Mouse (Mus musculus) heart, embryonic 14.5 days (tissue): Measurements from ENCODE around the gene Slc12a8. TPM values are rescaled to one million over a fixed set of nuclear protein-coding genes. Genes with fewer than 3 reads are reported as not detected.

Experiments
- ATAC-seq: fragments of 200-750 bp; cut with Nextera tagmentation; 2 replicates; pipeline ENCODE4 v1.8.0; 2017; ENCODE audit warnings: low read depth, moderate TSS enrichment; ENCODE audit not compliant: insufficient number of reproducible peaks, insufficient read depth, low FRiP score
- H3K27ac ChIP-seq, 2 experiments: fragments of 200-500 bp in 1 of 2; fragments of 300-500 bp in 1 of 2; sonication (generic) in 1 of 2; replicated peaks in 1 of 2; 2 replicates each; pipeline ENCODE4 v1.5.1; 2012 to 2014; ENCODE audit warnings: low read depth in 2 of 2, low read length in 2 of 2, control low read depth in 1 of 2, mild to moderate bottlenecking in 1 of 2, mixed read lengths in 1 of 2; ENCODE audit not compliant: control insufficient read depth in 1 of 2, insufficient read depth in 1 of 2
- H3K27me3 ChIP-seq: fragments of 300-500 bp; sonication (generic); 2 replicates; pipeline ENCODE4 v1.6.1; 2014; ENCODE audit warnings: mild to moderate bottlenecking, low read length, control low read depth; ENCODE audit not compliant: control insufficient read depth, insufficient read depth
- H3K36me3 ChIP-seq: fragments of 300-500 bp; sonication (generic); 2 replicates; pipeline ENCODE4 v1.6.1; 2014; ENCODE audit warnings: mild to moderate bottlenecking, control low read depth, low read length, mixed read lengths; ENCODE audit not compliant: control insufficient read depth, insufficient read depth
- H3K4me1 ChIP-seq, 2 experiments: fragments of 200-500 bp in 1 of 2; fragments of 300-500 bp in 1 of 2; sonication (generic) in 1 of 2; 2 replicates each; pipeline ENCODE4 v1.6.1; 2012 to 2014; ENCODE audit warnings: low read length in 2 of 2, control low read depth in 1 of 2, mixed read lengths in 1 of 2; ENCODE audit not compliant: control insufficient read depth in 2 of 2, insufficient read depth in 2 of 2
- H3K4me2 ChIP-seq: fragments of 300-500 bp; sonication (generic); 2 replicates; pipeline ENCODE4 v1.6.1; 2014; ENCODE audit warnings: mild to moderate bottlenecking, low read length
- H3K4me3 ChIP-seq, 2 experiments: fragments of 200-500 bp in 1 of 2; fragments of 300-500 bp in 1 of 2; sonication (generic) in 1 of 2; 2 replicates each; pipeline ENCODE4 v1.5.1; 2012 to 2014; ENCODE audit warnings: low read length in 2 of 2, mild to moderate bottlenecking in 2 of 2, control low read depth in 1 of 2, low read depth in 1 of 2, moderate library complexity in 1 of 2; ENCODE audit not compliant: control insufficient read depth in 1 of 2, insufficient read depth in 1 of 2
- H3K9ac ChIP-seq: fragments of 300-500 bp; sonication (generic); 2 replicates; pipeline ENCODE4 v1.6.1; 2014; ENCODE audit warnings: mild to moderate bottlenecking, low read length
- H3K9me3 ChIP-seq: fragments of 300-500 bp; sonication (generic); 2 replicates; pipeline ENCODE4 v1.6.1; 2016; ENCODE audit warnings: low read length, control low read depth; ENCODE audit not compliant: control insufficient read depth
- WGBS: fragments of 180-500 bp; shearing (Covaris S2); extraction: QIAGEN DNeasy Blood & Tissue Kit; methylation state at CpG from one replicate; pipeline ENCODE4 v1.1.7; 2014; 5-methylcytosine and 5-hydroxymethylcytosine counted together
- polyA plus RNA-seq: library from polyadenylated mRNA; unstranded; fragments of >200 nt; fragmentation: Nextera tagmentation; extraction: Ambion mirVana; gene quantifications from 2 replicates; pipeline ENCODE4 v1.2.1, GENCODE M21; 2014

Slc12a8 gene
- polyA plus RNA-seq, 1 experiment from 2014 or later: 1.9 TPM

- Histone ChIP-seq H3K36me3 (no peaks in the 10 kb centered on the region), H3K27me3 (no peaks in the 10 kb centered on the region), H3K27ac (no peak overlapping the region), H3K4me3 (no peak overlapping the region), H3K4me1 (no peaks in the 10 kb centered on the region), H3K9ac (no peak overlapping the region), H3K4me2 (no peak overlapping the region), H3K9me3 (no peaks in the 10 kb centered on the region)
- ATAC-seq: no peak
- WGBS: 88% methylated on average over 4 of the region's 4 CpGs
Observed at GRCm38 (mm10) chr16:33545530-33545929, 28.4 kb downstream of the Slc12a8 start.

- no peak overlapping the region for H3K27ac ChIP-seq
- no peak overlapping the region for H3K4me3 ChIP-seq
- H3K9ac ChIP-seq: no peak overlapping the region
- no peaks in the 10 kb centered on the region for H3K27me3 ChIP-seq
- 65% methylated on average over 9 of the region's 9 CpGs for WGBS
- no peaks in the 10 kb centered on the region for H3K36me3 ChIP-seq
- H3K4me2 ChIP-seq: no peak overlapping the region
- H3K9me3 ChIP-seq: no peaks in the 10 kb centered on the region
- H3K4me1 ChIP-seq: no peaks in the 10 kb centered on the region; a peak in 1 of 4 replicates
- ATAC-seq: no peak
Observed at GRCm38 (mm10) chr16:33553689-33554342, 36.7 kb downstream of the Slc12a8 start.

GRCm38 (mm10) chr16:33558121-33558520 lies 41.0 kb downstream of the Slc12a8 start:
- no peak overlapping the region for H3K9ac ChIP-seq
- H3K9me3 ChIP-seq: no peaks in the 10 kb centered on the region
- H3K4me3 ChIP-seq: no peak overlapping the region
- no peaks in the 10 kb centered on the region for H3K27me3 ChIP-seq
- no peak for ATAC-seq
- peaks cover 13 to 15% of the 10 kb centered on the region in 2 experiments for H3K4me1 ChIP-seq
- WGBS: 86% methylated on average over 12 of the region's 12 CpGs
- no peak overlapping the region for H3K4me2 ChIP-seq
- no peak overlapping the region for H3K27ac ChIP-seq
- H3K36me3 ChIP-seq: no peaks in the 10 kb centered on the region

GRCm38 (mm10) chr16:33560281-33560680 lies 43.2 kb downstream of the Slc12a8 start:
- H3K27me3 ChIP-seq: no peaks in the 10 kb centered on the region
- H3K9ac ChIP-seq: no peak overlapping the region
- H3K4me2 ChIP-seq: peak overlapping the region; percentile 35
- peaks cover 24 to 30% of the 10 kb centered on the region in 2 experiments for H3K4me1 ChIP-seq
- H3K36me3 ChIP-seq: no peaks in the 10 kb centered on the region
- H3K27ac ChIP-seq: peak overlapping the region; percentile 3 to 14; a peak in 1 of 4 replicates
- peak overlapping the region in 1 of 2 experiments; percentile 11; a peak in 1 of 4 replicates for H3K4me3 ChIP-seq
- no peaks in the 10 kb centered on the region for H3K9me3 ChIP-seq
- WGBS: 2% methylated on average over 6 of the region's 6 CpGs
- peak; percentile 81 for ATAC-seq

GRCm38 (mm10) chr16:33561308-33562009 lies 44.3 kb downstream of the Slc12a8 start:
- Histone ChIP-seq H3K27me3 (no peaks in the 10 kb centered on the region), H3K36me3 (no peaks in the 10 kb centered on the region), H3K4me1 (peaks cover 24 to 30% of the 10 kb centered on the region in 2 experiments), H3K9ac (no peak overlapping the region), H3K27ac (no peak overlapping the region), H3K9me3 (no peaks in the 10 kb centered on the region), H3K4me3 (no peak overlapping the region), H3K4me2 (no peak overlapping the region)
- WGBS: 81% methylated on average over 12 of the region's 12 CpGs
- ATAC-seq: no peak

GRCm38 (mm10) chr16:33562874-33563537 lies 45.9 kb downstream of the Slc12a8 start:
- H3K27ac ChIP-seq: peak overlapping the region; percentile 76 to 86
- H3K9ac ChIP-seq: peak overlapping the region; percentile 46; the same call in 1 of the 2 replicates
- H3K4me3 ChIP-seq: no peak overlapping the region
- H3K4me2 ChIP-seq: peak overlapping the region; percentile 20
- WGBS: 55% methylated on average over 12 of the region's 12 CpGs
- peaks cover 30 to 31% of the 10 kb centered on the region in 2 experiments for H3K4me1 ChIP-seq
- ATAC-seq: peak; percentile 11; the same call in 1 of the 2 replicates
- no peaks in the 10 kb centered on the region for H3K36me3 ChIP-seq
- no peaks in the 10 kb centered on the region for H3K27me3 ChIP-seq
- H3K9me3 ChIP-seq: no peaks in the 10 kb centered on the region

GRCm38 (mm10) chr16:33563538-33564013 lies 46.4 kb downstream of the Slc12a8 start:
- Histone ChIP-seq H3K36me3 (no peaks in the 10 kb centered on the region), H3K4me2 (peak overlapping the region; percentile 20; the same call in 1 of the 2 replicates), H3K4me1 (peaks cover 30 to 31% of the 10 kb centered on the region in 2 experiments), H3K27ac (peak overlapping the region; percentile 76 to 86), H3K9ac (no peak overlapping the region; the same call in 1 of the 2 replicates), H3K9me3 (no peaks in the 10 kb centered on the region), H3K4me3 (no peak overlapping the region), H3K27me3 (no peaks in the 10 kb centered on the region)
- WGBS: 35% methylated on average over 5 of the region's 5 CpGs
- peak; percentile 32; the same call in 1 of the 2 replicates for ATAC-seq
